Mouse (Mus musculus): ENCODE measurements at regions not wholly inside any gene's neighbourhood (a gene's known extent, or its start where the extent isn't known, plus 50 kb on each side); places are given as distances from the start of the nearest gene placed in this dataset.

- no peak for DNase-seq
These were observed 428.2 kb downstream of the Ate1 start for GRCm38 (mm10) chr7:130091942-130092341.

- DNase-seq, result no peak
These were observed 425.0 kb downstream of the Ate1 start for GRCm38 (mm10) chr7:130095141-130095540.

GRCm38 (mm10) chr7:130098606-130099005, 421.6 kb downstream of the Ate1 start:
- no peak for DNase-seq

- no peak for DNase-seq
These were observed 417.5 kb downstream of the Ate1 start for GRCm38 (mm10) chr7:130102671-130103070.

GRCm38 (mm10) chr7:130106961-130107360, 413.2 kb downstream of the Ate1 start:
- no peak for DNase-seq

GRCm38 (mm10) chr7:130108362-130108761, 411.8 kb downstream of the Ate1 start:
- DNase-seq, result no peak

Data from kidney, postnatal 25 days (tissue).